Mouse (Mus musculus): ENCODE results near the gene Mydgf.

DNA sequence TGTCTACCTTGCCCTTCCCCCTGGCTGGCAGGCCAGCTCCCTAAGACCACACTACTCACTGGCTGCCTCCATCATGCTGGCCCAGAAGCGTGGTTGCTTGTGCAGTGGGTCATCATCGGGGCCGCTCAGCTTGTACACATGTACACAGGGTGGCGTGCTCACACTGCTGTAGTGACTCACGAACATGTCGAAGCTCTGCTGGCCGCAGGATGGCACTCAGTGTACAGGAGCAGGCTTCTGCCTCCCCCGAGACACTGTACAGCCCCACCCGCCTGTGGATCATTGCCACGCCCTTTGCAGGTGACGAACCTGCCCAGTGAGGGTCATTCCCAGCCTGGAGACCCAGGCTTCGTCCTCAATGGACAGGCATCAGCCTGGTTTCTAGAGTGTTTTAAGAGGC, 10.6 kb upstream of the Mydgf start:
- TF ChIP-seq CTCF (IDR thresholded peaks at IDR 0.05; ENCODE audit: low read depth, low read length) (no peak), POLR2A (IDR thresholded peaks at IDR 0.05; ENCODE audit: extremely low read depth, insufficient read depth, low read length) (no peak)
